Mouse (Mus musculus): ENCODE measurements around the gene Gpr83.

The Gpr83 gene

GRCm38 (mm10) chr9:14859868-14860639 is at the start of gene Gpr83:
Gpr83 (plus strand) TSS chr9:14860210.
- no peak for DNase-seq (ENCODE audit: low spot score in 2 of 2)

GRCm38 (mm10) chr9:14821396-14821795 is 38.6 kb upstream of the Gpr83 start:
- no peak for DNase-seq (ENCODE audit: low spot score in 2 of 2)

- no peak for DNase-seq (ENCODE audit: low spot score in 2 of 2)
Observed at GRCm38 (mm10) chr9:14824840-14825239, 35.2 kb upstream of the Gpr83 start.

GRCm38 (mm10) chr9:14827875-14828274 is 32.1 kb upstream of the Gpr83 start:
- no peak for DNase-seq (ENCODE audit: low spot score in 2 of 2)

GRCm38 (mm10) chr9:14832046-14832445 is 28.0 kb upstream of the Gpr83 start:
- no peak for DNase-seq (ENCODE audit: low spot score in 2 of 2)

DNA sequence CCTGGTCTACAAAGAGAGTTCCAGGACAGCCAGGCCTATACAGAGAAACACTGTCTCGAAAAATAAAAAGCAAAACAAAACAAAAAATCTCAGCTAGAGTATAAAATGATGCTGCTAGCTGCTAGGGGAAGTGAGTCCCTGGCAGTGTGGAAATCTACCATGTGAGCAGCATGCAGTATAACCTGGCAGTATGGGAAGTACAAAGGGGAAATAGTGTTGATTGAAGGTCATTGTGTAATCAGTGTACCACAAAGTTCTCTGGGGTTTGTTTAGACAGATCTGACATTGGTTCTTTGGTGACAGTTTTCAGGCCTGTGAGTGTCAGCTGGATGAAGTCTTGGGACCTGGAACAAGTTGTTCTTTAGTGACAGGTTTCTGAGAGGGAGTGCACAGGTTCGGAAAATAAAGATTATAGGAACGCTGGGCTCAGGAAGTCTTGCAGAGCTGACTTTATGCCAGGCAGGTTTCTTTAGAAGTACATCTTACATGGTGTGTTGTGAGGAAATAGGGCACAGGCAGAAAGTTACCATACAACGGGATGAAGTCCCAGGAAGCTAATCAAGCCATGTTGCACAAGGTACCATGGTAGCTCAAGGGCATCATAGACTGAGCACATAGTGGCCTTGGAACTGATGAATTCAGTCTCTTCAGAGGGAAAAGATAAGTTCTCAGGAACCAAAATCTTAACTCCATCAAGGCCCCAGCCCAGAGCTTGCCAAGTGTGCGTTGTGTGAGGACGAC is 24.5 kb upstream of the Gpr83 start:
- no peak for DNase-seq (ENCODE audit: low spot score in 2 of 2)

DNA sequence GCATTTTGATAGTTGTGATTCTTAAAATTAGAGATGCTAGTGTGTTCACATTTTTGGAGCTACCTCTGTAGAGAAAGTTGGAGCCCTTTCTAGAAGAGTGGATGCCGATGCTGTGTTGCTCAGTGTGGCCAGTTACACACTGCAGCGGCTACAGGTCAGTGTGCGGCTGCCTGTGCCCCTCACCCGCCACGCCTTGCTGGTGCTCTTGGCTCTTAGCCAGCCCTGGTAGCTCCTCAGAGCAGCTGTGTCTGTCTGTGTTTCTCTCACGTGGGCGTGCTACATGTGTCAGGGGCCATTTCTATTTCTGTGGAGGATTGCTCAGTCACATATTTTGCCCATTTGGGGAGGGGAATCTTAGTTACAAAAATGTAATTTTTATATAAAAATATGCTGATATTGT is 20.5 kb upstream of the Gpr83 start:
- no peak for DNase-seq (ENCODE audit: low spot score in 2 of 2)

GRCm38 (mm10) chr9:14839970-14840369 is 20.0 kb upstream of the Gpr83 start:
- DNase-seq (ENCODE audit: low spot score in 2 of 2): no peak

- DNase-seq (ENCODE audit: low spot score in 2 of 2): no peak
Observed at GRCm38 (mm10) chr9:14841878-14842761, 17.9 kb upstream of the Gpr83 start.

DNA sequence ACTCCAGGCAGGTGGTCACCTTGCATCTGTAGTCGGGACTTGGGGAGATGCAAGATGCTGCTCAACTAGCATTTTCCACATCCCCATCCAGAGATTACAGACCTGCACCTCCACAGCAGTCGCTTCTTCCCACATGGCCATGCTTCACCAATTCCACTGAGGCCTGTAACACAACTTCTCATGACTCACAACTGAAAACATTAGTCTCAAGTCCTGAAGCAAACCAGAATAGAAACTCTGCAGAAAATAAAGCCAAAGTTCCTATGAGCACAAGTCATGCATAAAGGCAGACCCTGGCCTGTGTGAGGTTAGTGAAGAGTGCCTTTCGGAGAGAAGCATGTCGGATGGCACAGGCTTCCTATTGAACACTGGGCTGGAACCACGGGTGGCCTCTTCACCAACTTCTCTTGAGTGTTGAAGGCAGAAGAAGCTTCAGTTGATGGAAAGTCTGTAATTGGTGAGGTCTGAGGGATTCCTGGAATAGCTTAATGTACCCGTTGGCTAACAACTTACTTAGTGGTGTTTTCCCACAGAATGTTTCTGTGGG is 16.6 kb upstream of the Gpr83 start:
- no peak for DNase-seq (ENCODE audit: low spot score in 2 of 2)

DNA sequence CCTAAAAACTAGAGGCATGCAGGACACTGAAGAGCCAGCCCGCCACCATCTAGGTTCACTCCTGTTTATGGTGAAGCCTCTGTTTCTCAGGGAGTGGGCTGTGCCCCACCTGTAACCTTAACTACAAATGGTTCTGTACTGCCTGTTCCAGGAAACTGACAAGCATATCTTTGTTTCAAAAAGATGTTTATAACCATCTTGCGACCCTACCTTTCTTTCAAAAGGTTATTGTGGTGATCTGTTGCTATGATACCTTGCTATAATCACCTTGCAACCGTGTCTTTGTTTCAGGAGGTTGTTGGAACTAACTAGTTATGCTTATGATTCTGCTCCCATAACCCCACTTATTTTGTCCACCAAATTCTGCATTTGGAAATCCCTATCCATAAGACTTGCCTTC is 16.1 kb upstream of the Gpr83 start:
- no peak for DNase-seq (ENCODE audit: low spot score in 2 of 2)

GRCm38 (mm10) chr9:14846428-14846827 is 13.6 kb upstream of the Gpr83 start:
- no peak for DNase-seq (ENCODE audit: low spot score in 2 of 2)

DNA sequence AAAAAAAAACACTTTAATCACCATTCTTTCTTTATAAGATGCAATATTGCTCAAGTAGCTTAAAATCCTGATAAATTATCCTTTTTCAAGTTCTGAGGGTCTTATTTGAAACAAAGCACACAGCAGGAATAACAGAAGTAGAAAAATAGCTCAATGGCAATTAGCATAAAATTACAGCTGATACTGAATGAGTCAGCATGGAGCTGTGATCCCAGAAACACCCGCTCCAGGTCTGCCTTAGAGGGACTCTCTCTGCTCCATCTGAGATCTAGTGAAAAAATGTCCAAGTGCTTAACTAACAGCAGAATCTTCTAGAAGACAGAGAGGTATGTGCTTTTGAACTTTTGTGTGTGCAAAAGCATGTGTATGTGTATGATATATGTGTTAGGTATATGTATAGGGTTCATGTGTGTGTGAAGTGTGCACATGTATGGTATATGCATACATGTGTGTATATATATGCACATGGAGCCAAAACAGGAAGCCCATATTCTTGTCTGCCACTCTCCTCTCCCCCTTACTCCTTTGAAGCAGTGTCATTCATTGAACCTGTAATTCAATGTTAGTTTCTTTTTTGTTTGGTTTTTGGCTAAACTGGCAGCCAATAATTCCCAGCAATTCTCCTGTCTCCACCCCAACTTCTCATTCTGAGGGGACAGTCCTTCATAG is 11.6 kb upstream of the Gpr83 start:
- no peak for DNase-seq (ENCODE audit: low spot score in 2 of 2)

DNA sequence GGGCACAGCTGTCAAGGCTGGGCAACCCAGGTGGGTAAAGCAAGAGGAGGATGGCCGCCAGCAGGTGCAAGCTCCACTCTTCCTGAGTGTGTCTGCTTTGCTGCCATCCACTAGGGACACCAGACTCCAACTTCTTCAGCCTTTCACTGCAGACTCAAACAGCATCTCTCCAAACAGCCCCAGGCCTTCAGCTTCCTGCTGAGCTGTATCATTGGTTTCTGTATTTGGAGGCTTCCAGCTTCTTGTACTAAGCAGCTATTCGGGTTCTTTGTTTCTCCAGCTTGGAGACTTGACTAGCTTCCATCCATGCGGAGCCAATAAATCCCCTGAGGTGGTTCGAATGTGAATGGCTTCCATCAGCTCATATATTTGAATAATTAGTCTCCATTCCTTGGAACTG is 5.4 kb upstream of the Gpr83 start:
- no peak for DNase-seq (ENCODE audit: low spot score in 2 of 2)

DNA sequence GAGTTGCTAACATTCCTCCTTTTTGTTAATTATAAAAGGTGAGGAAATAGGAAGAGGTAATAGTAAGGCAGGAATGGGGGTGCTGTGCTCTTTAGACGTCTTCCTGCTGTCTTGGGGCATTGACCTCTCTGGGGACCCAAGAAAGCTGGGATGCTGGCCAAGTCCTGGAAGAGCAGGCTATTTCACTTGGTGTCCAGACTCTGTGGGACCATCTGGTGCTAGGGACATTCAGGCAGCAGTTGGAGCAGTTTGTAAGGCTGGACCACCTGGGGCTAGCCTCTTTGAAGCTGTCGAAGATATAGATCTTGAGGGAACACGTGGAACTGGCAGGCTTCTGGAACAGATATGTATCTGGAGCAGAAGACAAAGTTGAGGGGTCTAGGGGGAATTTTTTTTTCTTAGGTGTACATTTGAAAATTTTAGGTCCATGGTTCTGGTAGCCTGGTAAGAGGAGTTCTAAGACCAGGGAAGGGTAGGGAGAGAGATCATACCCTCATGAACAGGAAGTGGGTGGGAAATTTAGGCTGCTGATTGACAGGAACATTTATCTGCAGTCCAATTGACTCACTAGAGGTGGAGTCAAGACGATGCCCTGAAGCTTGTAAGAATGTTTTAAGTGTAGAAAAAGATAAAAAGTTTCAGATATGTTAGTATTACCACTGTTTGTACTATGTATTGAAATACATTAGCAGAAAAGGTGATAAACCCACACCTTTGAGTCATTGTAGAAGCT is 2.9 kb upstream of the Gpr83 start:
- no peak for DNase-seq (ENCODE audit: low spot score in 2 of 2)

DNA sequence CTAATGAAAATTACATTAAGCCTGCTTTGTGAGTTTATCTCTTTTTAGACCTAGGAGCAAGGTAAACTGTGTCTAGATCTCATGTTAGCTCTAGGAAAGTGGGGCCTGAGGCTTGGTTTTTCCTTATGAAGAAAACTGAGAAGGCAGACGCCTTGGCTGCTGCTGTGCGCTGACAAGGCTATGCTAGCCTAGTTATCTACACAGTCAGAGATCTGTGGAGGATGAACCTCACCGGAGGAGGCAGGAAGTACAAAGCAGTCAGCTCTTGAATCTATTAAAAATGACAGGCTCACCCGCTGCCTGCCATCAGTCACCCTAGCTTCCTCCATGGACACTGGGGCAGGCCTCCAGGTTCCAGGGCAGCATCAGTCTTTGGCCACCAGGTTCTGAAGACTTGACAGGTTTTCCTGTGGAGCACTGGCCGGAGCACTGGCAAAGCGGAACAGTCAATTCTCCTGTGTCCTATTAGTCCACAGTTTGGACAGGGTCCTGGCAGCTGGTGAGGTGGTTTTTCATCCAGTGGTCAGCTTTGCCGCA is 1.8 kb upstream of the Gpr83 start:
- DNase-seq (ENCODE audit: low spot score in 2 of 2): no peak

- no peak for DNase-seq (ENCODE audit: low spot score in 2 of 2)
Observed at GRCm38 (mm10) chr9:14858782-14859181, 1.2 kb upstream of the Gpr83 start.

DNA sequence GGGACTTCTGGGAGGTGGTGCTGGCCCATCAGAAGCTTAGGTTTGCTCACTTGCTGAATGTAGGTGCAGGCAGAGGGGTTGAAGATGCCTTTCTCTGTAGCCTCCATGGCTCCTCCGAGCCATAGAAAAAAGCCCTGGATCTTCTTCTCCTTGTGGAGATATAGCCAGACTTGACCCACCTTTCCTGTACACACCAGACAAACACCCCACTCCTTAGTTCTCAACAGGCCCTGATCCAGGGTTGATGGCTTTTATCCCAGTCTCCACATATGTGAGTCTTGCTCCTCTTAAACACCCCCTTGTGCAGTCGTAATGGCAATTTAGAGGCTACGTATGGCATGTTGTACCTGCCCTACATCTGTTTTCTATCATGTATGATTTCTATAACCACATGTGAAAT is 3.1 kb downstream of the Gpr83 start:
- no peak for DNase-seq (ENCODE audit: low spot score in 2 of 2)

- DNase-seq (ENCODE audit: low spot score in 2 of 2): no peak
Observed at GRCm38 (mm10) chr9:14864726-14865125, 4.7 kb downstream of the Gpr83 start.

- peak; percentile 22 to 50 for DNase-seq (ENCODE audit: low spot score in 2 of 2)
Observed at GRCm38 (mm10) chr9:14866957-14867356, 6.9 kb downstream of the Gpr83 start.
